Mouse (Mus musculus) testis, adult 2 months (tissue): ENCODE results near the gene Syngr1. TPM values are rescaled to one million over a fixed set of nuclear protein-coding genes. Genes with fewer than 3 reads are reported as not detected.

Experiments used
- H3K27ac ChIP-seq: fragments of 200-500 bp; 2 replicates; pipeline ENCODE4 v1.5.1; 2012; ENCODE audit warnings: low read depth, low read length; ENCODE audit not compliant: control insufficient read depth, insufficient read depth
- H3K27me3 ChIP-seq: fragments of 200-500 bp; 2 replicates; pipeline ENCODE4 v1.6.1; 2012; ENCODE audit warnings: mild to moderate bottlenecking, low read length, moderate library complexity; ENCODE audit not compliant: control insufficient read depth, insufficient read depth
- H3K36me3 ChIP-seq: fragments of 200-500 bp; 2 replicates; pipeline ENCODE4 v1.6.1; 2012; ENCODE audit warnings: mild to moderate bottlenecking, low read length; ENCODE audit not compliant: control insufficient read depth, insufficient read depth
- H3K4me1 ChIP-seq: fragments of 200-500 bp; 2 replicates; pipeline ENCODE4 v1.6.1; 2012; ENCODE audit warnings: low read length; ENCODE audit not compliant: control insufficient read depth, insufficient read depth
- H3K4me3 ChIP-seq: fragments of 200-500 bp; 2 replicates; pipeline ENCODE4 v1.5.1; 2012; ENCODE audit warnings: low read depth, mild to moderate bottlenecking, low read length, moderate library complexity, mixed read lengths; ENCODE audit not compliant: control insufficient read depth
- CTCF ChIP-seq: fragments of 200-500 bp; IDR thresholded peaks from 2 replicates; pipeline ENCODE4 v1.5.1; 2012; ENCODE audit warnings: low read depth, mild to moderate bottlenecking, inconsistent platforms, low read length, moderate library complexity; ENCODE audit not compliant: control insufficient read depth, insufficient read depth, insufficient replicate concordance
- POLR2A ChIP-seq: fragments of 200-500 bp; IDR thresholded peaks from 2 replicates; pipeline ENCODE4 v1.6.1; 2012; ENCODE audit warnings: low read depth, mild to moderate bottlenecking, inconsistent platforms, low read length, moderate library complexity; ENCODE audit not compliant: control insufficient read depth
- polyA plus RNA-seq: library from polyadenylated mRNA; depleted of rRNA; stranded (reverse); fragments of >200 nt; gene quantifications from 2 replicates; pipeline ENCODE4 v1.2.3, GENCODE M21; 2012

Syngr1 gene
- polyA plus RNA-seq, 1 experiment = 8.5 TPM

DNA sequence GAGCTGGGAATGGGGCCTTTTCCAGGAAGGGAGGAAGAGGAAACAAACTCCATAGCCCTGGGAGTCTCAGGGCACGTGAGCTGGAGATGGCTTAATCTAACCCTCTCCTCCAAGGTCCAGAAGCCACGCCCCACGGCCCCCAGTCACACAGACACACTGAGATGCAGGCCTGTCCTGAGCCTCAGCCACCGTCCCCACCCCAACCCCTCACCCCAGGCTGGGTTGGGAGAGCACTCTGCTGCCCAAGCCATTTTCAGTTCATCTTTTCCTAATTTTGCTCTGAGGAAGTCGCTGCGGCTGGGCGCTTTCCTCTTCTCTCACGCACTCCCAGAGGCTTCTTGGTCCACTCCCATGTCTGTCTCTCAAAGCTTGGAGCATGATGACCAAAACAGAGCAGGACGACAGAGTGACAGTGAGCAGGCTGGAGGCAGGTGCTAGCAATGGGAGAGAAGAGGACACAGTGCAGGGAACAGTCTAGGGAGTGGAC, 19.1 kb upstream of the Syngr1 start:
- H3K36me3 ChIP-seq = no peaks in the 10 kb centered on the region
- H3K27me3 ChIP-seq = no peaks in the 10 kb centered on the region
- TF ChIP-seq POLR2A (no peak), CTCF (no peak)

DNA sequence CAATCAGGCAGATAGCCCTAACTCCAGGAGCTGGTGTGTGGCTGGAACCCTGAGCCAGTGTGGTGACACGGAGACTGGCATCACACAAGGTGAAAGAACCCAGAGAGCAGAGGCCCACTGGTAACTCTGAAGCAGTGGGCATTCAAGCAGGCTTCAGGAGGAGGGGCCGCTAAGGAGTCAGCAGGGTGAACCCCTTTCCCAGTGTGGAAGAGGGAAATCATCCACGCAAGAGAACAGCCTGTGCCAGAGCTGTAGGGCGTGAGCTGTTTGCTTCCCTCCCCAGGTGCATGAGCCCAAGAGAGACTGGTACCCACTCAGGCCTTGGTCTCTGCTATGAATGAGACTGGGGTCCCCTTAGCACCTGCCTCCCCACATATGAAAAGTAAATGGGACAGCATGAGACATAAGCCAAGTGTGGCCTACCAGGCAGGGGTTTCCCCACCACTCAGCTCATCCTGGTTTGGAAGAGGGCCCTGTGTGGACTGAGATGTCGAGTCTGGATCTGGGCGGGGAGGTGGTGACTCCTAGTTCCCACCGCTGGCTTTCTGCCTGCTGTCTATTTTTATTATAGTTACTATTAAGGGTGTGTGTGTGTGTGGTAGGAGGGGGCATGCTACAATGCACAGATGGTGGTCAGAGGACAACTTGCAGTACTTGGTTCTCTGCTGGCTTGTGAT, 18.4 kb upstream of the Syngr1 start:
- H3K4me3 ChIP-seq = no peak overlapping the region
- no peak for TF ChIP-seq CTCF
- no peak for TF ChIP-seq POLR2A
- H3K27me3 ChIP-seq = no peaks in the 10 kb centered on the region
- no peak overlapping the region for H3K27ac ChIP-seq
- H3K4me1 ChIP-seq = peaks cover 2% of the 10 kb centered on the region; the same call in 1 of the 2 replicates
- no peaks in the 10 kb centered on the region for H3K36me3 ChIP-seq

More for the DNA sequence above, 19.1 kb upstream of the Syngr1 start:
- H3K4me3 ChIP-seq = no peak overlapping the region
- no peak overlapping the region for H3K27ac ChIP-seq
- H3K4me1 ChIP-seq = peaks cover 2% of the 10 kb centered on the region; the same call in 1 of the 2 replicates

- H3K4me3 ChIP-seq = no peak overlapping the region
- H3K27ac ChIP-seq = no peak overlapping the region
- peaks cover 2% of the 10 kb centered on the region; the same call in 1 of the 2 replicates for H3K4me1 ChIP-seq
- TF ChIP-seq POLR2A = no peak
- no peak for TF ChIP-seq CTCF
- H3K27me3 ChIP-seq = no peaks in the 10 kb centered on the region
- no peaks in the 10 kb centered on the region for H3K36me3 ChIP-seq
Measured at GRCm38 (mm10) chr15:80073256-80073621, 17.9 kb upstream of the Syngr1 start.

- TF ChIP-seq CTCF (no peak), POLR2A (no peak)
- no peaks in the 10 kb centered on the region for H3K27me3 ChIP-seq
- no peaks in the 10 kb centered on the region; the same call in 1 of the 2 replicates for H3K36me3 ChIP-seq
- H3K4me3 ChIP-seq = no peak overlapping the region
- peaks cover 2% of the 10 kb centered on the region; the same call in 1 of the 2 replicates for H3K4me1 ChIP-seq
- H3K27ac ChIP-seq = no peak overlapping the region
Measured at GRCm38 (mm10) chr15:80074663-80075373, 16.3 kb upstream of the Syngr1 start.

DNA sequence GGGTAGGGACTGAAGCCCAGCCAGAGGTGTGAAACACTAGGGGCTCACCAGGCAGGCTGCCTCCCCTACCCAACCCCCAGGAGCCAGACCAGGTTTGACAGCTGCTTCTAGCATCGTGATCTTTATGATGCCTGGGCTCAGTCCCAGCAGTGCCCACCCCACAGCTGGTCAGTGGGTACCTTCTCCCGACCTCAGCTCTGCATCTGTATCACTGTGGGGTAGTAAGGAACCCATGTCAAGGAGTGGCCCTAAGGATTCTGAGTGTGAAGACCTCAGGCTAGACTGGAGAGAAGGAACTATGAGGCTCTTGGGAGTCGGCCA, 15.8 kb upstream of the Syngr1 start:
- H3K36me3 ChIP-seq = no peaks in the 10 kb centered on the region; the same call in 1 of the 2 replicates
- H3K27ac ChIP-seq = no peak overlapping the region

GRCm38 (mm10) chr15:80075733-80076337, 15.3 kb upstream of the Syngr1 start:
- no peak overlapping the region for H3K4me3 ChIP-seq
- H3K4me1 ChIP-seq = peaks cover 2% of the 10 kb centered on the region; the same call in 1 of the 2 replicates
- H3K27me3 ChIP-seq = no peaks in the 10 kb centered on the region
- H3K36me3 ChIP-seq = no peaks in the 10 kb centered on the region; the same call in 1 of the 2 replicates
- H3K27ac ChIP-seq = no peak overlapping the region
- TF ChIP-seq CTCF (no peak), POLR2A (no peak)

More for the DNA sequence above, 15.8 kb upstream of the Syngr1 start:
- H3K27me3 ChIP-seq = no peaks in the 10 kb centered on the region
- TF ChIP-seq CTCF = no peak
- no peak for TF ChIP-seq POLR2A
- peaks cover 2% of the 10 kb centered on the region; the same call in 1 of the 2 replicates for H3K4me1 ChIP-seq
- no peak overlapping the region for H3K4me3 ChIP-seq

- Histone ChIP-seq H3K4me1 (peaks cover 2% of the 10 kb centered on the region; the same call in 1 of the 2 replicates), H3K27ac (no peak overlapping the region), H3K27me3 (no peaks in the 10 kb centered on the region), H3K36me3 (peaks cover 4% of the 10 kb centered on the region), H3K4me3 (no peak overlapping the region)
- no peak for TF ChIP-seq POLR2A
- TF ChIP-seq CTCF = peak; percentile 73; the same call in 1 of the 2 replicates
Measured at GRCm38 (mm10) chr15:80076338-80077136, 14.6 kb upstream of the Syngr1 start.
